In the genomic region with DNA sequence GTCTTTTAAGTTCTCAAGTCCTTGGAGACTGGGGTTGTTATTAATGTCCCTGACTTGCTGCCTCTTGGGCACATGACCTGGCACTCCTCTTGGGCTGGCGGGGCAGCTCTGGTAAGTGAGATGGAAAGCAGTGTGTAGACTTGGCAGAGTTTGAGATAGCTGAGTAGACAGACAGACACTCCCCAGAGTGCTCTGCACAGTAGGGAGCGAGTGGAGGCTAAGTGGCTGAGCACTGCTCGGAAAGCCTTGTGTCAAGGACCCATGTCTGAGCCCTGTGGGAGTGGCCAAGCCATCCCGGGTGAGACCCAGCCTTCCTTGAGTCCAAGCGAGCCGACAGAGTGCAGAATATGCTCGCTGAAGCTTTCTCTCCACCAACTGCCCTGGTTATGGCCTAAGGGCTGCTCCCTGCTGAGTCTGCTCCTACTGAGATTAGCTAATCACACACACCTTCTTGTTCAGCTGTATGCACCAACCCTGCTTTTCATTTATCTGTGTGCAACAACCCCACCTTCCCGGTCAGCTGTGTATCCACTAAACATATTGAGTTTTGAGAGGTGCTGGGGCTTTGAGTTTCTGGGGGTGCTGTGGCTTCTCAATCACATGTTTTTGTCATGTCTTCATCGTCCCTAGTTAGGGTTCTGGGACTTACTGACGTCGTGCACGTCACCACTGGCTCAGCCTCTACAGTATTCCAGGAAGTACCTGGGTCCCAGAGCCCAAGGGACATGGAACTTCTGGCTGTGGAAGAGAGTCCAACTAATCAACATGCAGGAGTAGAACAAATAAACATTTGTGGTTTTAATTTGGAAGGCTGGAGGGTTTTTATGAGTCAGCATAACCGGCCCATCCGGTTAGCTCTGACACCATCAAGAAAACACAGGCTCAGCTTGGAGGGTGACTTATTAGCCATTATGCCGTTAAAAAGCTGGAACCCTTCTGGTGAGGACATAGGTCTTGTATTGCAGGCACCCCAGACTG, we compare ENCODE assay signal across 9 mouse cellular contexts. TPM values are rescaled to one million over a fixed set of nuclear protein-coding genes. Genes with fewer than 3 reads are reported as not detected.
DNase-seq lines count a peak whose midpoint lies in the region; ATAC-seq and TF ChIP-seq lines count a peak whose summit lies in the region.
"Had no signal": no experiment of that assay in that cellular context is flagged by ENCODE, and none has a peak within 500 bp of the region (broad histone marks: within the 10 kb centered on the region; RNA-seq: fewer than 3 reads in every experiment).

No protein-coding gene starts in this region.

- intact Hi-C loops in heart, postnatal 25 days (cut with DNase I), result no loop called here

- 0 out of 2 replicates have a peak, but pooled peaks have one; percentile 23 for TF ChIP-seq POLR2A in bone marrow, adult 2 months (IDR thresholded peaks at IDR 0.05; ENCODE audit: borderline replicate concordance, control insufficient read depth, low read depth, low read length)

- TF ChIP-seq CTCF in bone marrow, adult 2 months (IDR thresholded peaks at IDR 0.05; ENCODE audit: control insufficient read depth, insufficient read depth, low read length), result no peak

- H3K4me2 ChIP-seq in neural tube, embryonic 15.5 days, result no peak overlapping the region
- H3K4me2 ChIP-seq: hindbrain, embryonic 15.5 days had no signal

- no peaks in the 10 kb centered on the region for H3K36me3 ChIP-seq in neural tube, embryonic 15.5 days
- H3K36me3 ChIP-seq: hindbrain, embryonic 15.5 days had no signal

- WGBS in bone marrow, adult 2 months, result 49% methylated on average over 15 of the region's 15 CpGs
- 72% methylated on average over 15 of the region's 15 CpGs for WGBS in neural tube, embryonic 15.5 days

- H3K9ac ChIP-seq in neural tube, embryonic 15.5 days (replicated peaks), result no peak overlapping the region
- H3K9ac ChIP-seq: hindbrain, embryonic 15.5 days had no signal

- H3K4me3 ChIP-seq in bone marrow, adult 2 months (replicated peaks; ENCODE audit: control insufficient read depth, low read depth, low read length), result no peak overlapping the region
- no peak overlapping the region for H3K4me3 ChIP-seq in neural tube, embryonic 15.5 days (replicated peaks)
- H3K4me3 ChIP-seq: hindbrain, embryonic 15.5 days had no signal

- H3K9me3 ChIP-seq in neural tube, embryonic 15.5 days (replicated peaks), result no peaks in the 10 kb centered on the region
- H3K9me3 ChIP-seq: hindbrain, embryonic 15.5 days had no signal

- peak; percentile 97 for DNase-seq in heart, adult 11 months
- DNase-seq in heart, postnatal 25 days (ENCODE audit: low spot score), result no peak
- DNase-seq in kidney, adult 18-20 months, result peak; percentile 65
- DNase-seq in lung, postnatal 14 days, result peak; percentile 45
- DNase-seq in thymus, postnatal 10 days (ENCODE audit: low spot score in 2 of 2), result no peak
- DNase-seq in layer of hippocampus, adult 11-12 months (ENCODE audit: low spot score), result no peak

- peak overlapping the region; percentile 98 for H3K27ac ChIP-seq in bone marrow, adult 2 months (ENCODE audit: control insufficient read depth, insufficient read depth, low read depth, low read length, poor library complexity)
- no peak overlapping the region for H3K27ac ChIP-seq in neural tube, embryonic 15.5 days (replicated peaks)
- H3K27ac ChIP-seq: hindbrain, embryonic 15.5 days had no signal

- no peak for ATAC-seq in neural tube, embryonic 15.5 days (ENCODE audit: low FRiP score)

- no peaks in the 10 kb centered on the region for H3K27me3 ChIP-seq in neural tube, embryonic 15.5 days (replicated peaks)
- H3K27me3 ChIP-seq: hindbrain, embryonic 15.5 days had no signal

- H3K4me1 ChIP-seq in bone marrow, adult 2 months (ENCODE audit: control insufficient read depth, insufficient read depth, low read length), result peaks cover 3% of the 10 kb centered on the region; the same call in 1 of the 2 replicates
- H3K4me1 ChIP-seq in neural tube, embryonic 15.5 days, result 0 out of 2 replicates have a peak, but pooled peaks cover 5% of the 10 kb centered on the region
- H3K4me1 ChIP-seq: hindbrain, embryonic 15.5 days had no signal

RNA-seq across cellular contexts. Expression of a gene that starts 16.0 kb away (rescaled TPM):
- total RNA-seq in heart, postnatal 25 days (2021), result 1 to 10 TPM; 2.2 to 4.0 TPM
- 3.6 TPM in 1 of 2 replicates, not detected in the other for polyA plus RNA-seq in bone marrow, adult 2 months (2011; ENCODE audit: insufficient read depth, insufficient read length, low replicate concordance, missing spikeins)
- polyA plus RNA-seq in neural tube, embryonic 15.5 days (2015; fragmentation: Nextera tagmentation; extraction: Ambion mirVana), result 56.7 and 57.0 TPM in 2 replicates

RNA-seq across cellular contexts. Expression of a gene that starts 22.4 kb away (rescaled TPM):
- total RNA-seq in heart, postnatal 25 days (2021), result not detected
- not detected in 2 replicates for polyA plus RNA-seq in bone marrow, adult 2 months (2011; ENCODE audit: insufficient read depth, insufficient read length, low replicate concordance, missing spikeins)
- polyA plus RNA-seq in neural tube, embryonic 15.5 days (2015; fragmentation: Nextera tagmentation; extraction: Ambion mirVana), result 0.92 and 1.1 TPM in 2 replicates

RNA-seq across cellular contexts. Expression of a gene that starts 42.4 kb away (rescaled TPM):
- total RNA-seq in heart, postnatal 25 days (2021), result not detected
- 0.57 TPM in 1 of 2 replicates, not detected in the other for polyA plus RNA-seq in bone marrow, adult 2 months (2011; ENCODE audit: insufficient read depth, insufficient read length, low replicate concordance, missing spikeins)
- 0.10 TPM in 1 of 2 replicates, not detected in the other for polyA plus RNA-seq in neural tube, embryonic 15.5 days (2015; fragmentation: Nextera tagmentation; extraction: Ambion mirVana)
- polyA plus RNA-seq: hindbrain, embryonic 15.5 days had no signal

RNA-seq across cellular contexts. Expression of a gene that starts 50.3 kb away (rescaled TPM):
- 100 to 1,000 TPM; 542 TPM for total RNA-seq in heart, postnatal 25 days (2021)
- polyA plus RNA-seq in bone marrow, adult 2 months (2011; ENCODE audit: insufficient read depth, insufficient read length, low replicate concordance, missing spikeins), result 21.8 and 35.8 TPM in 2 replicates
- polyA plus RNA-seq in neural tube, embryonic 15.5 days (2015; fragmentation: Nextera tagmentation; extraction: Ambion mirVana), result 61.4 and 66.6 TPM in 2 replicates

RNA-seq across cellular contexts. Expression of a gene that starts 50.3 kb away (rescaled TPM):
- 10 to 100 TPM; 73.7 to 80.1 TPM for total RNA-seq in heart, postnatal 25 days (2021)
- polyA plus RNA-seq in bone marrow, adult 2 months (2011; ENCODE audit: insufficient read depth, insufficient read length, low replicate concordance, missing spikeins), result 36.7 and 38.1 TPM in 2 replicates
- 177 and 195 TPM in 2 replicates for polyA plus RNA-seq in neural tube, embryonic 15.5 days (2015; fragmentation: Nextera tagmentation; extraction: Ambion mirVana)

Comparison
In these comparisons a context has a peak if more than half of its experiments do, and no peak if none do; other contexts are left out.
1. DNase-seq: peak in heart, adult 11 months (single experiment), kidney, adult 18-20 months (single experiment) and lung, postnatal 14 days (single experiment); none in heart, postnatal 25 days (single experiment), thymus, postnatal 10 days (0 of 2) and layer of hippocampus, adult 11-12 months (single experiment).
2. RNA of a gene that starts 16.0 kb away (polyA plus RNA-seq): 56.7 to 57.0 TPM in neural tube, embryonic 15.5 days; 3.6 TPM in bone marrow, adult 2 months; every median in the first group is over 10 times any median in the second.